Mouse (Mus musculus) C2C12 (cell line): ENCODE results near the gene Lypd6b.

Experiments used
- CTCF ChIP-seq: IDR thresholded peaks from one replicate; pipeline ENCODE4 v1.5.1; 2011; ENCODE audit not compliant: control insufficient read depth, insufficient read depth, insufficient read length
- FOSL1 ChIP-seq: IDR thresholded peaks from one replicate; pipeline ENCODE4 v1.8.0; 2011; ENCODE audit warnings: mild to moderate bottlenecking, low read length; ENCODE audit not compliant: poor library complexity, insufficient read depth, severe bottlenecking
- MAX ChIP-seq: IDR thresholded peaks from one replicate; pipeline ENCODE4 v1.6.1; 2011; ENCODE audit warnings: mild to moderate bottlenecking, control low read depth
- MYOG ChIP-seq: IDR thresholded peaks from one replicate; pipeline ENCODE4 v1.6.1; 2011; ENCODE audit not compliant: control insufficient read depth, insufficient read length; ENCODE audit errors: extremely low read depth
- USF1 ChIP-seq: IDR thresholded peaks from one replicate; pipeline ENCODE4 v1.6.1; 2011; ENCODE audit warnings: low read depth, mild to moderate bottlenecking, control low read depth, moderate library complexity

DNA sequence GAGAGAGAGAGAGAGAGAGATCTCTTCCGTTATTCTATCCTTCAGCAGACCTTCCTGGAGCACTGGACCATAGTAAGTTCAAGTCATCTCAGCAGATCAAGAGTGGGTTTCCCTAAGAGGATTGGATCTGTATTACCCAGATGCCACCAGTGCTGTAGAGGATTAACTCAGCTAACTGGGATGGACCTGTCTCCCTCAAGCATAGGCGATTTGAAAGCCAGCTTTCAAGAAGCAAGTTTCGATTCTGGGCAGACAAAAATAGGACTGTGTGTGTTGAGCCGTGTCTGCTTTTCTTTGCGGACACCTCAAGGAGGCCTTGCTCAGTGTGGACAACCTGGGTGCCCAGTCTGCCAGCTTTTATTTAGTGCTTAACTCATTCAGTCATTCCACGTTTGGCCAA is 1.6 kb downstream of the Lypd6b start:
- TF ChIP-seq FOSL1 (no peak), CTCF (no peak), MAX (no peak), USF1 (no peak), MYOG (no peak)
